Mouse (Mus musculus): ENCODE measurements at regions not wholly inside any gene's neighbourhood (a gene's known extent, or its start where the extent isn't known, plus 50 kb on each side); places are given as distances from the start of the nearest gene placed in this dataset.

DNA sequence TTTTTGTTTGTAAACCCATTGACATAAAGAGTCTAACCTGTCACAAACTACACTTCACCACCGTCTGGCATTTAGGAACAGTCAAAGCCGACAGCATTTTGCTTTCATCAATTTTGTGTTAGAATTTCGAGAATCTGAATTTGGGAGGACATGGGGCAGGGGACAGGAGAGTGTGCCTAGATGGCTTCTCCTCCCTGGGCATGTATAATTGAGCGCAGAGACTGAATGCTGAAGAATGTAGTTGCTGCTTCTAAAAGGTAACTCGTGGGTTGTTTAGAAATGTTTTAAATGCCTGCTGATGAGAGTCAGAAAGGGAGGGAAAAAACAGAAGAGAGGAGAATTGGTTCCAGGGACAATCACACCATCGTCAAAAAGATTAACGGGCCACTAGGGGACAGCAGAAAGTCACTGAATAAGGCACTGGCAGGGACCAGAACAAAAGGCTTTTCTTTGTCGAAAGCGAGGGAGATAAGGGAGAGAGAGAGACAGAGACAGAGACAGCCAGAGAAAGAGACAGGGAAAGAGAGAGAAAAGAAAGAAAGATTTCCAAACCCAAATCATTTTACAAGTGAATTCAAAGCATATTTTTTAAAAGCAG, 66.6 kb upstream of the BC052040 start:
- Histone ChIP-seq H3K4me3 (no peak overlapping the region), H3K27me3 (ENCODE audit: control insufficient read depth, insufficient read depth, insufficient read length) (no peaks in the 10 kb centered on the region), H3ac (ENCODE audit: control insufficient read depth, insufficient read length) (no peak overlapping the region), H3K4me2 (ENCODE audit: low read depth) (peak overlapping the region; percentile 39), H3K36me3 (ENCODE audit: control insufficient read depth, insufficient read depth) (no peaks in the 10 kb centered on the region), H3K79me2 (ENCODE audit: control insufficient read depth, insufficient read depth) (no peaks in the 10 kb centered on the region)
- TF ChIP-seq MYOG (IDR thresholded peaks at IDR 0.05; ENCODE audit: control insufficient read depth in 1 of 3, insufficient read depth in 1 of 3, insufficient read length in 2 of 3, low read depth in 2 of 3) (no peak), CEBPB (IDR thresholded peaks at IDR 0.05; ENCODE audit: insufficient read depth, poor library complexity, severe bottlenecking) (no peak), POLR2AphosphoS2 (IDR thresholded peaks at IDR 0.05; ENCODE audit: insufficient read length, low read depth) (no peak), USF1 (IDR thresholded peaks at IDR 0.05; ENCODE audit: low read depth) (no peak), MAX (IDR thresholded peaks at IDR 0.05; ENCODE audit: low read depth) (no peak), TCF3 (IDR thresholded peaks at IDR 0.05; ENCODE audit: insufficient read length, low read depth) (no peak), E2F4 (IDR thresholded peaks at IDR 0.05; ENCODE audit: insufficient read depth) (no peak), MYOD1 (IDR thresholded peaks at IDR 0.05; ENCODE audit: control insufficient read depth in 1 of 3, insufficient read length in 2 of 3, low read depth in 2 of 3) (no peak), REST (IDR thresholded peaks at IDR 0.05; ENCODE audit: insufficient read depth, insufficient read length) (no peak), SRF (IDR thresholded peaks at IDR 0.05; ENCODE audit: control insufficient read depth, insufficient read length, low read depth) (no peak), TCF12 (IDR thresholded peaks at IDR 0.05; ENCODE audit: insufficient read depth, poor library complexity, severe bottlenecking) (no peak), POLR2A (IDR thresholded peaks at IDR 0.05; ENCODE audit: insufficient read length, low read depth) (no peak)

DNA sequence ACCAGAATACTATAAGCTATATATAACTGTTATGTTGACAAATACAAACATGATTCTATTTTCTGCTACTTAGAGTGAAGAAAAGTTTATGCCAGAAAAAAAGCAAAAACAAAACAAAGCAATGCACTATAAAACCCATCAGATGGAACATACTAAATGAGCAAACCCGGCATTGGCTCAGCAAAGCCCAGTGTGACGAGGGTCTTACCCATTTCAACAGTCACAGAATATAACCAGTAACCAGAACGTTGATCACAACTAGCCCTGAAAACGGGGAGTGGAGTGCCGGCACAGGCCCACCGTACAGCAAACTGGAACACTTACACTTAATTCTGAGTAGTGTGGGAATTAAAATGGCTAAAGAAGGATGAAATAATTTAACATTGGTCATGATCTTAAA, 66.0 kb upstream of the BC052040 start:
- no peaks in the 10 kb centered on the region for H3K27me3 ChIP-seq (ENCODE audit: control insufficient read depth, insufficient read depth, insufficient read length)
- H3K36me3 ChIP-seq (ENCODE audit: control insufficient read depth, insufficient read depth) = no peaks in the 10 kb centered on the region
- no peak overlapping the region for H3K4me2 ChIP-seq (ENCODE audit: low read depth)
- H3ac ChIP-seq (ENCODE audit: control insufficient read depth, insufficient read length) = no peak overlapping the region
- no peak overlapping the region for H3K4me3 ChIP-seq
- no peaks in the 10 kb centered on the region for H3K79me2 ChIP-seq (ENCODE audit: control insufficient read depth, insufficient read depth)
- TF ChIP-seq REST (IDR thresholded peaks at IDR 0.05; ENCODE audit: insufficient read depth, insufficient read length) (no peak), TCF12 (IDR thresholded peaks at IDR 0.05; ENCODE audit: insufficient read depth, poor library complexity, severe bottlenecking) (no peak), MYOD1 (IDR thresholded peaks at IDR 0.05; ENCODE audit: control insufficient read depth in 1 of 3, insufficient read length in 2 of 3, low read depth in 2 of 3) (no peak), POLR2AphosphoS2 (IDR thresholded peaks at IDR 0.05; ENCODE audit: insufficient read length, low read depth) (no peak), POLR2A (IDR thresholded peaks at IDR 0.05; ENCODE audit: insufficient read length, low read depth) (no peak), E2F4 (IDR thresholded peaks at IDR 0.05; ENCODE audit: insufficient read depth) (no peak), TCF3 (IDR thresholded peaks at IDR 0.05; ENCODE audit: insufficient read length, low read depth) (no peak), CEBPB (IDR thresholded peaks at IDR 0.05; ENCODE audit: insufficient read depth, poor library complexity, severe bottlenecking) (no peak), USF1 (IDR thresholded peaks at IDR 0.05; ENCODE audit: low read depth) (no peak), MYOG (IDR thresholded peaks at IDR 0.05; ENCODE audit: control insufficient read depth in 1 of 3, insufficient read depth in 1 of 3, insufficient read length in 2 of 3, low read depth in 2 of 3) (no peak), SRF (IDR thresholded peaks at IDR 0.05; ENCODE audit: control insufficient read depth, insufficient read length, low read depth) (no peak)

DNA sequence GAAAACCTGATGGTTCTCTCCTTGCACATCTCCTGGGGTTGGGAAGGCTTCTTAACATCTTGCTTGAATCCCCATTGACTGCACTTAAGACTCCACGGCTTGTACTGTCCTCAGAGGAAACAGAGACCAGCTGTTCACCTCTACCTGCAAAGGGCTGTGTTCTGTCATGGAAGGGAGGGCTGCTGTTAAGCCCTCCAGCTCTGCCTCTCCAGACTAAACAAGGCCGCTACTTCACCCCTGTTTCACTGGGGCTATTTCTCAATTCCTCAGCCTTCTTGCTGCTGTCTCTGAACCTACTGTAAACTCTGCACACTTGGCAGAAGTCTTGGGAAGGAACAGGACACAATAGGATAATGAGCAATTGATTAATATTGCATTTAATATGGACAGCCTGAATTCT, 64.7 kb upstream of the BC052040 start:
- Histone ChIP-seq H3K79me2 (ENCODE audit: control insufficient read depth, insufficient read depth) (no peaks in the 10 kb centered on the region), H3K27me3 (ENCODE audit: control insufficient read depth, insufficient read depth, insufficient read length) (no peaks in the 10 kb centered on the region), H3K4me2 (ENCODE audit: low read depth) (no peak overlapping the region), H3K36me3 (ENCODE audit: control insufficient read depth, insufficient read depth) (no peaks in the 10 kb centered on the region), H3ac (ENCODE audit: control insufficient read depth, insufficient read length) (no peak overlapping the region), H3K4me3 (no peak overlapping the region)
- no peak for TF ChIP-seq TCF12 (IDR thresholded peaks at IDR 0.05; ENCODE audit: insufficient read depth, poor library complexity, severe bottlenecking)
- TF ChIP-seq POLR2A (IDR thresholded peaks at IDR 0.05; ENCODE audit: insufficient read length, low read depth) = no peak
- TF ChIP-seq CEBPB (IDR thresholded peaks at IDR 0.05; ENCODE audit: insufficient read depth, poor library complexity, severe bottlenecking) = no peak
- no peak for TF ChIP-seq USF1 (IDR thresholded peaks at IDR 0.05; ENCODE audit: low read depth)
- TF ChIP-seq MYOG (IDR thresholded peaks at IDR 0.05; ENCODE audit: control insufficient read depth in 1 of 3, insufficient read depth in 1 of 3, insufficient read length in 2 of 3, low read depth in 2 of 3) = no peak
- no peak for TF ChIP-seq MYOD1 (IDR thresholded peaks at IDR 0.05; ENCODE audit: control insufficient read depth in 1 of 3, insufficient read length in 2 of 3, low read depth in 2 of 3)
- TF ChIP-seq MAX (IDR thresholded peaks at IDR 0.05; ENCODE audit: low read depth) = no peak
- no peak for TF ChIP-seq SRF (IDR thresholded peaks at IDR 0.05; ENCODE audit: control insufficient read depth, insufficient read length, low read depth)
- TF ChIP-seq TCF3 (IDR thresholded peaks at IDR 0.05; ENCODE audit: insufficient read length, low read depth) = no peak

DNA sequence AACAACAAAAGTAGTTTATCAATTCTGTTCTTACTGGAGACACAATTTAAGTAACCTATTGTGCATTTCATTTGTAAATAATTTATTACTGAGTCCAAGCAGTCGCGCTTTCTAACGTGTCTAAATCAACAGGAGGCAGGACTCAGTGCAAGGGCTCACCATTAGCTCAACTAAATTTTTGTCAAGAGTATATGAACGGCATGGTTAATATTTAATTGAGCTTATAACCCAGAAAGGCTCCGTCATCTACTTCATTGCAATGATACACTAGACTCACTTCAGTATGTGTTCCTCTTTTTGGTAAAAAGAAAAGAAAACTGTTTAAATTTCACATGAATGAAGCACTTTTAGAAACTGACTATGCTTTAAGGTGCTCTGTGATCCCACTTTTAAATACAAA, 61.5 kb upstream of the BC052040 start:
- no peaks in the 10 kb centered on the region for H3K36me3 ChIP-seq (ENCODE audit: control insufficient read depth, insufficient read depth)
- no peak overlapping the region for H3K4me2 ChIP-seq (ENCODE audit: low read depth)
- H3K79me2 ChIP-seq (ENCODE audit: control insufficient read depth, insufficient read depth) = no peaks in the 10 kb centered on the region
- H3K4me3 ChIP-seq = no peak overlapping the region
- no peaks in the 10 kb centered on the region for H3K27me3 ChIP-seq (ENCODE audit: control insufficient read depth, insufficient read depth, insufficient read length)
- no peak for TF ChIP-seq E2F4 (IDR thresholded peaks at IDR 0.05; ENCODE audit: insufficient read depth)
- TF ChIP-seq TCF3 (IDR thresholded peaks at IDR 0.05; ENCODE audit: insufficient read length, low read depth) = no peak
- TF ChIP-seq MYOD1 (IDR thresholded peaks at IDR 0.05; ENCODE audit: control insufficient read depth in 1 of 3, insufficient read length in 2 of 3, low read depth in 2 of 3) = no peak
- no peak for TF ChIP-seq SRF (IDR thresholded peaks at IDR 0.05; ENCODE audit: control insufficient read depth, insufficient read length, low read depth)
- no peak for TF ChIP-seq MYOG (IDR thresholded peaks at IDR 0.05; ENCODE audit: control insufficient read depth in 1 of 3, insufficient read depth in 1 of 3, insufficient read length in 2 of 3, low read depth in 2 of 3)
- no peak for TF ChIP-seq MAX (IDR thresholded peaks at IDR 0.05; ENCODE audit: low read depth)
- TF ChIP-seq POLR2AphosphoS2 (IDR thresholded peaks at IDR 0.05; ENCODE audit: insufficient read length, low read depth) = no peak
- no peak for TF ChIP-seq USF1 (IDR thresholded peaks at IDR 0.05; ENCODE audit: low read depth)
- TF ChIP-seq POLR2A (IDR thresholded peaks at IDR 0.05; ENCODE audit: insufficient read length, low read depth) = no peak
- no peak for TF ChIP-seq REST (IDR thresholded peaks at IDR 0.05; ENCODE audit: insufficient read depth, insufficient read length)
- TF ChIP-seq TCF12 (IDR thresholded peaks at IDR 0.05; ENCODE audit: insufficient read depth, poor library complexity, severe bottlenecking) = no peak
- H3ac ChIP-seq (ENCODE audit: control insufficient read depth, insufficient read length) = no peak overlapping the region

All from myocyte (in vitro differentiated cells).